Mouse (Mus musculus): ENCODE results near the gene Eif3j1. TPM values are rescaled to one million over a fixed set of nuclear protein-coding genes. Genes with fewer than 3 reads are reported as not detected.

The Eif3j1 gene
- polyA plus RNA-seq, 1 experiment from 2014 or later: 9.7 TPM

DNA sequence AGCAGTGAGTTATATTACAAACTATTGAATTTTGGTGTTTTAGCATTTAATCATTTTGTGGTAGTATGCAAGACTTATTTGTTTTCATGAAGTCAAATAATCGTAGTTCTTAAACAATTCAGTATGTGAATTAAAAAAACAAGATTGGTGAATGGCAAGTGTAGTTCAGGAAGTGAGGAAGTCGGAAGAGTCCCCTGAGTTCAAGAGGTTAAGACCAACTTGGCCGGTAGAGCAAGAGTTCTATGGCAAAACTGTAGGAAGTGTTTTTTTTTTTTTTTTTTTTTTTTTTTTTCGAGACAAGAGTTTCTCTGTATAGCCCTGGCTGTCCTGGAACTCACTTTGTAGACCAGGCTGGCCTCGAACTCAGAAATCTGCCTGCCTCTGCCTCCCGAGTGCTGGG is 3.6 kb downstream of the Eif3j1 start:
- Histone ChIP-seq H3K4me1 (ENCODE audit: control insufficient read depth, insufficient read depth, low read length) (peaks cover 9% of the 10 kb centered on the region), H3K9me3 (replicated peaks; ENCODE audit: control insufficient read depth, low read length) (no peaks in the 10 kb centered on the region), H3K4me3 (ENCODE audit: low read depth, low read length) (no peak overlapping the region), H3K27me3 (replicated peaks; ENCODE audit: control insufficient read depth, insufficient read depth, low read length) (no peaks in the 10 kb centered on the region), H3K27ac (ENCODE audit: low read depth, low read length) (no peak overlapping the region), H3K9ac (ENCODE audit: low read length) (no peak overlapping the region), H3K4me2 (ENCODE audit: low read length) (no peak overlapping the region), H3K36me3 (ENCODE audit: control insufficient read depth, insufficient read depth, low read length) (peaks cover 16% of the 10 kb centered on the region; the same call in 1 of the 2 replicates)
- 86% methylated on average over 6 of the region's 6 CpGs for WGBS
- no peak for DNase-seq (ENCODE audit: low spot score)
- no peak for ATAC-seq

DNA sequence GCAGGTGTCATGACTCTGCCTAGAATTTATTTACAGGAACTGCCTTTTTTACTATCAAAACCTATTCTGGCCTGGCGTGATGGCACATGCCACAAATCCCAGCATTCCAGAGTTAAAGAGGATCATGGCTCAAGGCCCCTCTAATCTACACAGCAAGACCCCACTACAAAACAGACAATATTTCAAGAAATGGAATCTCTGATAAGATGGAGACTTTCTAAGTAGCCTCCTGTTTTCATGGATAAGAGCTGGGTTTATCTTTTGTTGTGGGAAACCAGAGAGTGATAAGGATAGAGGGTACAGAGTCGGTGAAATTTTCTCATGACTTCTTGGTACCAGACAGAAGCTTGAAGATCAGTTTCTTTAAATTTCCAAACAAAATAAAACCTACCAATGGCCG is 7.7 kb downstream of the Eif3j1 start:
- WGBS: over 99% methylated on average over 3 of the region's 3 CpGs
- Histone ChIP-seq H3K36me3 (ENCODE audit: control insufficient read depth, insufficient read depth, low read length) (peaks cover 8% of the 10 kb centered on the region; the same call in 1 of the 2 replicates), H3K9ac (ENCODE audit: low read length) (no peak overlapping the region), H3K4me2 (ENCODE audit: low read length) (no peak overlapping the region), H3K4me3 (ENCODE audit: low read depth, low read length) (no peak overlapping the region), H3K9me3 (replicated peaks; ENCODE audit: control insufficient read depth, low read length) (no peaks in the 10 kb centered on the region), H3K4me1 (ENCODE audit: control insufficient read depth, insufficient read depth, low read length) (no peaks in the 10 kb centered on the region), H3K27ac (ENCODE audit: low read depth, low read length) (no peak overlapping the region), H3K27me3 (replicated peaks; ENCODE audit: control insufficient read depth, insufficient read depth, low read length) (no peaks in the 10 kb centered on the region)
- DNase-seq (ENCODE audit: low spot score) (no peak), ATAC-seq (no peak)

DNA sequence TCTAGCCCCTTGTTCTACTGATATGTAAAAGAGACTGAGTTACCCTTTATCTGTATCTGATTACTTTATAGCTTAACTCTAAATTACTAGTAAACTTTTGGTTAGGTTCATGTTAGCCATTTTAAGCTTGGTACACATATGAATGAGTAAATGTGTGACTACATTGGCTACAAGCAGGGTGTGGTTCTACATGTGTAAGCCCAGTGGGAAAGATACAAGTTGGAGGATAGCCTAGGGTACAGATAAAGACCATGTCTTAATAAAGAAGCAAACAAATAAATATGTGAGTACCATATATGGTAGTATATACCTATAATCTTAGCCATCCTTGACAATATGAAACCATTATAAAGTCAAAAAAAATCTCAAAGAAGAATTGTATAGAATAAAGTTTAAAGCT is 15.6 kb downstream of the Eif3j1 start:
- DNase-seq (ENCODE audit: low spot score) (no peak), ATAC-seq (no peak)
- no peaks in the 10 kb centered on the region for H3K9me3 ChIP-seq (replicated peaks; ENCODE audit: control insufficient read depth, low read length)
- H3K27ac ChIP-seq (ENCODE audit: low read depth, low read length): no peak overlapping the region
- no peaks in the 10 kb centered on the region for H3K27me3 ChIP-seq (replicated peaks; ENCODE audit: control insufficient read depth, insufficient read depth, low read length)
- peaks cover 19% of the 10 kb centered on the region for H3K36me3 ChIP-seq (ENCODE audit: control insufficient read depth, insufficient read depth, low read length)
- H3K4me2 ChIP-seq (ENCODE audit: low read length): no peak overlapping the region
- no peaks in the 10 kb centered on the region for H3K4me1 ChIP-seq (ENCODE audit: control insufficient read depth, insufficient read depth, low read length)
- no peak overlapping the region for H3K9ac ChIP-seq (ENCODE audit: low read length)
- no peak overlapping the region for H3K4me3 ChIP-seq (ENCODE audit: low read depth, low read length)

DNA sequence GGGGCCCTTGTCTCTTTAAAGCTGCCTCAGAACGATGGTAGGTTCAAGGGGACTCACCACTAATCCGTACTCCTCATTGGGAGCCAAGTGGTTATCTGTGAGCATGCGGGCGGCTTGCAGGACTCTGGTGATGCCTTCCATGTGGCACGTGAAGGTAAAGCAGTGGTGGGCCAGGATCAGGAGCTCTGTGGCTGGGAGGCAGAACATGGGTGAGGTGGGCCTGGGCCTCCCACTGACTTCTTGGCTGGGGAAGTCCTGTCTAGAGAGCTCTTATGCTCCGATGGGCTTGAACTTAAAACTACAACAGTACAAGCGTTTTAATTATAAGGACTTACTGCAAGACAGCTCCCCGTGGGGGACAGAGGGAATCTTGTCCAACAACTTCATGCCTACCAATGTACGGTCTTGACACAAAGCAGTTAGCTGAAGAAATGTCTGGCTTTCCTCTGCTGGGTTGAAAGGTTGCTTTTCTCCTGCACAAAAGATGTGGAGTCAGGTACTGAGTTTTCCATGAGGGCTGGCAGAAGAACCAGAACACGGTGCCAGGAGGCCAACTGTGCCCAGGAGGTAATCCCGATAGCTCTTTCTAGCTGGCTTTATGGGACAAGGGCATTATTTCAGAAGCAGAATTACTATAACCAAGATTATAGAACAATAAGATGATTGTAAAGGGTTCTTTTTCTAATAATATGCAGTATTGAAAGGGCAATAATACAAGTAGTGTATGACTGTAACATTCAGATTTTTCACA is 31.2 kb downstream of the Eif3j1 start:
- no peaks in the 10 kb centered on the region for H3K9me3 ChIP-seq (replicated peaks; ENCODE audit: control insufficient read depth, low read length)
- H3K27ac ChIP-seq (ENCODE audit: low read depth, low read length): no peak overlapping the region
- H3K4me2 ChIP-seq (ENCODE audit: low read length): no peak overlapping the region
- H3K27me3 ChIP-seq (replicated peaks; ENCODE audit: control insufficient read depth, insufficient read depth, low read length): no peaks in the 10 kb centered on the region
- H3K9ac ChIP-seq (ENCODE audit: low read length): no peak overlapping the region
- WGBS: 88% methylated on average over 11 of the region's 11 CpGs
- H3K4me1 ChIP-seq (ENCODE audit: control insufficient read depth, insufficient read depth, low read length): no peaks in the 10 kb centered on the region
- ATAC-seq: no peak
- DNase-seq (ENCODE audit: low spot score): no peak
- H3K4me3 ChIP-seq (ENCODE audit: low read depth, low read length): no peak overlapping the region
- peaks cover 51% of the 10 kb centered on the region for H3K36me3 ChIP-seq (ENCODE audit: control insufficient read depth, insufficient read depth, low read length)

DNA sequence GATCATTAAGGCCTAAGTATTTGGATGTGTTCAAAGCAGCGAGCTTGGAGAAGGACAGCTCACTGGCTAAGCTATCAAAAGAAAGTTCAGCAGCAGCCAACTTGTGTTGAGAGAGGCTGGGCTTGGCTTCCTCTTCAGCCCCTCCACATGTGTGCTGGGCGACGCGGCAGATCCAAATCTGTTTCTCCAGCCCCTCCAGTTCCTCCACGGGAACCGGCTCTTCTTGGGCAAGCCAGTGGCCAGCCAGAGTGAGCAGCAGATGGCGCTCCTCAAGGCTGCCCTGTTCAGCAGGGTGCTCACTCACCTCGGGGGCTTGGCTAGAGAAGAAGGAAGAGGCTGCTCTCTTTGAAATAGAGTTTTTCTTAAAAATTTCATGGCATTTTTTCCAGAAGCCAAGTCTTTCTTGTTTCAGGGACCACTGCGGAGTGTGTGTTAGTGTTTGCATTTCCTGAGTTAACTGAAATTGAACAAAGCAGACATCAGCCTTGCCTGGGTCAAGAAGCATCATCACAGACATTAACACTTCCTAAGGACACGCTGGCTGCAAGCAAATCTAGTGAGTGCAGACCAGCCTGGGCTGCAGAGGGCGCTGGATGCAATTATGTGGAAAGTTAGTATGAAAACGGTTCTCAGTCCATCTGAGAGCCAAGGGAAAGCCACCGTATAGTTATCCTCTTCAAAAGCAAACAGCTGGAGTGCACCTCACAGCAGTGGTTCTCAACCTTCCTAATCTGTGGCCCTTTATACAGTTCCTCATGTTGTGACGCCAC is 37.0 kb downstream of the Eif3j1 start:
- peaks cover 51% of the 10 kb centered on the region for H3K36me3 ChIP-seq (ENCODE audit: control insufficient read depth, insufficient read depth, low read length)
- H3K27me3 ChIP-seq (replicated peaks; ENCODE audit: control insufficient read depth, insufficient read depth, low read length): no peaks in the 10 kb centered on the region
- no peak overlapping the region for H3K27ac ChIP-seq (ENCODE audit: low read depth, low read length)
- H3K4me1 ChIP-seq (ENCODE audit: control insufficient read depth, insufficient read depth, low read length): no peaks in the 10 kb centered on the region
- WGBS: 56% methylated on average over 14 of the region's 14 CpGs
- peak; percentile 20 for DNase-seq (ENCODE audit: low spot score)
- no peak overlapping the region for H3K4me2 ChIP-seq (ENCODE audit: low read length)
- no peak overlapping the region for H3K4me3 ChIP-seq (ENCODE audit: low read depth, low read length)
- H3K9me3 ChIP-seq (replicated peaks; ENCODE audit: control insufficient read depth, low read length): no peaks in the 10 kb centered on the region
- ATAC-seq: no peak
- no peak overlapping the region for H3K9ac ChIP-seq (ENCODE audit: low read length)

DNA sequence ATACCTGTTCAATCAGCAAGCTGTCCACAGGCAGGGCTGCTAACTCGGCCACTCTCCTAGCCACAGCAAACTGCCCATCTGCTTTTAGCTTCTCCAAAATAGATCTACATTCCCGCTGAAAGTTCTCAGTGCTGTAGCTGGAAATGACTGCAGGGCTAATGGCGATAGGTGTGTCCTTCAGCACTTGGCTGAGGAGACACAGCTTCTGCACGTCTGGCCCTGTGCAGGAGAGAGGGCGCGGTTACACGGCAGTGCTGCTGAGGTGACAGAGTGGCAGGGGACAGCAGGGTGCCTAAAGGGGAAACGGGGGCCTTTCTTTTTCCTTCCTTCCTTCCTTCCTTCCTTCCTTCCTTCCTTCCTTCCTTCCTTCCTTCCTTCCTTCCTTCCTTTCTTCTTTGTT is 37.9 kb downstream of the Eif3j1 start:
- peaks cover 53% of the 10 kb centered on the region for H3K36me3 ChIP-seq (ENCODE audit: control insufficient read depth, insufficient read depth, low read length)

DNA sequence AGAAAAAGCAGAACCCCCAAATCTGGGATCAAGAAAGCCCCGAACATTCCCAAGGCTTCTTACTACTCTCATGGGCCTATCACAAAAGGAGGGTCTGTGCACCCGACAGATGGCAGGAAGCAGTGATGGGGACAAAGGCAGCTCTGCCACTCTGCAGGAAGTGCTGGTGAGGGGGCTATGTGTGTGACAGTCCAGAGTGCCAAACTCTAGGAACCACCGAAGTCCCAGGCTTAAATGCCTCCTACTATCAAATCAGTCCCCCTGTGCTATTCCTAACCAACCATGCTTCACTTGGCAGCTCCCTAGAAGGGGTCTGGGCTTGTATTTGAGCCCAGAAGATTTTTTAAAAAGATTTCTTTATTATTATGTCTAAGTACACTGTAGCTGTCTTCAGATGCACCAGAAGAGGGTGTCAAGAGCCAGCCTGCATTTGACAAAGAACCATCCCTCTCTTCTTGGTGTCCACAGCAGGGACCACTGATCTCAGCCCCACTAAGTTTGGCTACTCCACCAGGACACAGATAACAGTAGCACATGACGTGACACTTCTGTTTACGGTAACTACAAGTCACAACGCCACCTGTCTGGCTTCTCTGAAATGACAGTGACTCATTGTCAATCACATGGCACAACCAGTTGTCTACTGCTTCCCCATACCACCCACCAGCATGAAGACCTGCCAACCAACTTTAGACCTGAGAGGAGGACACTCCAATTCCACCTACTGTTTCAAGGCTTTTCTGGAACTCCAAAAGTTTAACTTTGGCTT is 41.0 kb downstream of the Eif3j1 start:
- no peak overlapping the region for H3K9ac ChIP-seq (ENCODE audit: low read length)
- no peak for ATAC-seq
- H3K4me3 ChIP-seq (ENCODE audit: low read depth, low read length): no peak overlapping the region
- H3K27ac ChIP-seq (ENCODE audit: low read depth, low read length): no peak overlapping the region
- no peaks in the 10 kb centered on the region for H3K27me3 ChIP-seq (replicated peaks; ENCODE audit: control insufficient read depth, insufficient read depth, low read length)
- 86% methylated on average over 6 of the region's 6 CpGs for WGBS
- no peak for DNase-seq (ENCODE audit: low spot score)
- H3K4me1 ChIP-seq (ENCODE audit: control insufficient read depth, insufficient read depth, low read length): no peaks in the 10 kb centered on the region
- peaks cover 54% of the 10 kb centered on the region for H3K36me3 ChIP-seq (ENCODE audit: control insufficient read depth, insufficient read depth, low read length)
- no peak overlapping the region for H3K4me2 ChIP-seq (ENCODE audit: low read length)
- no peaks in the 10 kb centered on the region for H3K9me3 ChIP-seq (replicated peaks; ENCODE audit: control insufficient read depth, low read length)

More for the DNA sequence above, 37.9 kb downstream of the Eif3j1 start:
- Histone ChIP-seq H3K27ac (ENCODE audit: low read depth, low read length) (no peak overlapping the region), H3K4me1 (ENCODE audit: control insufficient read depth, insufficient read depth, low read length) (no peaks in the 10 kb centered on the region), H3K4me2 (ENCODE audit: low read length) (no peak overlapping the region), H3K4me3 (ENCODE audit: low read depth, low read length) (no peak overlapping the region), H3K9me3 (replicated peaks; ENCODE audit: control insufficient read depth, low read length) (no peaks in the 10 kb centered on the region), H3K27me3 (replicated peaks; ENCODE audit: control insufficient read depth, insufficient read depth, low read length) (no peaks in the 10 kb centered on the region), H3K9ac (ENCODE audit: low read length) (no peak overlapping the region)
- ATAC-seq: no peak
- DNase-seq (ENCODE audit: low spot score): no peak
- WGBS: 81% methylated on average over 8 of the region's 8 CpGs

DNA sequence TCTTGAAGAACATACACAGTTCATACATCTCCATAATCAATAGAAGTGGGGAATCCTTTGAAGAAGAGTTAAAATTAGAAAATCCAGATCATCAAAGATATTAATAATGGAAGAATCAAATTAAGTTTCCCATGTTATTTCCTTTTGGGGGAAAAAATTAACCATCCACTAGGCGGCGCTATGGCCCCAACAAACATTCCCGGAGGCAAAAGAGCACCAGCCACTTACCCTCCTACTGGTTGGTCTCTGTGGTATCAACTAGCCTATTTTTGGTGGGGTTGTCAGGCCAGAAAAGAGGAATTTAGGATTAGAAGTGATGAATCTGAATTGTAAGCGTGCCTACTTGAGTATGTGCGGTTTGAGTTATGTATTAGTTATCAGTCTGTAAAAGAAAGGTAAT is 41.6 kb downstream of the Eif3j1 start:
- H3K4me2 ChIP-seq (ENCODE audit: low read length): no peak overlapping the region
- H3K9me3 ChIP-seq (replicated peaks; ENCODE audit: control insufficient read depth, low read length): no peaks in the 10 kb centered on the region
- no peaks in the 10 kb centered on the region for H3K4me1 ChIP-seq (ENCODE audit: control insufficient read depth, insufficient read depth, low read length)
- H3K27me3 ChIP-seq (replicated peaks; ENCODE audit: control insufficient read depth, insufficient read depth, low read length): no peaks in the 10 kb centered on the region
- ATAC-seq: no peak
- H3K36me3 ChIP-seq (ENCODE audit: control insufficient read depth, insufficient read depth, low read length): peaks cover 53% of the 10 kb centered on the region
- WGBS: 36% methylated on average over 5 of the region's 5 CpGs
- DNase-seq (ENCODE audit: low spot score): peak; percentile 58
- no peak overlapping the region for H3K9ac ChIP-seq (ENCODE audit: low read length)
- H3K4me3 ChIP-seq (ENCODE audit: low read depth, low read length): no peak overlapping the region
- H3K27ac ChIP-seq (ENCODE audit: low read depth, low read length): no peak overlapping the region
